Mouse (Mus musculus) cerebellum, adult 2 months (tissue): ENCODE data around the gene Olfr1100. TPM values are rescaled to one million over a fixed set of nuclear protein-coding genes. Genes with fewer than 3 reads are reported as not detected.

Experiments
- DNase-seq, 2 experiments: peaks; one replicate each; pipeline ENCODE4 v3.0.0; 2021
- H3K27ac ChIP-seq: fragments of 200-500 bp; 2 replicates; pipeline ENCODE4 v1.5.1; 2012; ENCODE audit warnings: low read length, control low read depth, inconsistent platforms; ENCODE audit not compliant: insufficient read depth
- H3K27me3 ChIP-seq: fragments of 200-500 bp; 2 replicates; pipeline ENCODE4 v1.6.1; 2012; ENCODE audit warnings: inconsistent platforms, mild to moderate bottlenecking, low read length, moderate library complexity; ENCODE audit not compliant: control insufficient read depth, insufficient read depth
- H3K4me1 ChIP-seq: fragments of 200-500 bp; 2 replicates; pipeline ENCODE4 v1.6.1; 2011; ENCODE audit warnings: low read length; ENCODE audit not compliant: control insufficient read depth, insufficient read depth
- H3K4me3 ChIP-seq: fragments of 200-500 bp; replicated peaks from 2 replicates; pipeline ENCODE3; 2011; ENCODE audit warnings: mild to moderate bottlenecking, low read depth, low read length, control low read depth; ENCODE audit not compliant: insufficient read depth
- CTCF ChIP-seq: fragments of 200-500 bp; IDR thresholded peaks from 2 replicates; pipeline ENCODE4 v1.5.1; 2011; ENCODE audit warnings: low read depth, mild to moderate bottlenecking, control low read depth, low read length, moderate library complexity, borderline replicate concordance; ENCODE audit not compliant: insufficient read depth
- POLR2A ChIP-seq: fragments of 200-500 bp; IDR thresholded peaks from 2 replicates; pipeline ENCODE4 v1.6.1; 2011; ENCODE audit warnings: low read length, control low read depth, borderline replicate concordance; ENCODE audit not compliant: insufficient read depth
- WGBS: fragments of 180-500 bp; shearing (Covaris S2); methylation state at CpG from one replicate; pipeline ENCODE4 v1.1.7; 2018; 5-methylcytosine and 5-hydroxymethylcytosine counted together
- polyA plus RNA-seq: library from polyadenylated mRNA; depleted of rRNA; stranded (reverse); fragments of >200 nt; gene quantifications from 2 replicates; pipeline ENCODE4 v1.2.3, GENCODE M21; 2012; rRNA removed

Gene Olfr1100
- not detected in 2 replicates for polyA plus RNA-seq

- 78% methylated on average over 3 of the region's 3 CpGs for WGBS
Observed at GRCm38 (mm10) chr2:86979854-86980253, at the start of gene Olfr1100. TSS of gene Olfr1100 (minus strand) at chr2:86979954.

GRCm38 (mm10) chr2:87026980-87027379 lies 47.2 kb upstream of the Olfr1100 start, which contains the start of gene Olfr1104:
TSS of gene Olfr1104 (minus strand) at chr2:87027080.
- no peak within 1 kb of the TSS for H3K4me3 ChIP-seq
- DNase-seq, result no peak
- no peaks in the 10 kb centered on the region for H3K27me3 ChIP-seq
- no peak within 1 kb of the TSS for H3K27ac ChIP-seq
- TF ChIP-seq POLR2A, result no peak
- TF ChIP-seq CTCF, result no peak
- WGBS, result 88% methylated on average over 1 of the region's 1 CpGs
- no peaks in the 10 kb centered on the region for H3K4me1 ChIP-seq

More at GRCm38 (mm10) chr2:86979854-86980253, at the start of gene Olfr1100:
- H3K4me3 ChIP-seq, result no peak within 1 kb of the TSS
- no peak for TF ChIP-seq CTCF
- H3K27me3 ChIP-seq, result no peaks in the 10 kb centered on the region
- DNase-seq, result no peak
- H3K4me1 ChIP-seq, result no peaks in the 10 kb centered on the region
- no peak within 1 kb of the TSS for H3K27ac ChIP-seq

- Histone ChIP-seq H3K27ac (no peak within 1 kb of the TSS), H3K27me3 (no peaks in the 10 kb centered on the region)
- TF ChIP-seq CTCF (no peak), POLR2A (no peak)
Observed at GRCm38 (mm10) chr2:86998098-86998497, 18.3 kb upstream of the Olfr1100 start, which contains the start of gene Olfr1102. TSS of gene Olfr1102 (plus strand) at chr2:86998398.

GRCm38 (mm10) chr2:86991121-86991520 lies 11.4 kb upstream of the Olfr1100 start, which contains the start of gene Olfr1101:
TSS of gene Olfr1101 (minus strand) at chr2:86991221.
- WGBS, result 82% methylated on average over 3 of the region's 3 CpGs
- no peak within 1 kb of the TSS for H3K4me3 ChIP-seq
- no peak for DNase-seq
- no peaks in the 10 kb centered on the region for H3K4me1 ChIP-seq
- TF ChIP-seq CTCF, result no peak
- TF ChIP-seq POLR2A, result no peak
- no peak within 1 kb of the TSS for H3K27ac ChIP-seq
- H3K27me3 ChIP-seq, result no peaks in the 10 kb centered on the region

More at GRCm38 (mm10) chr2:86998098-86998497, 18.3 kb upstream of the Olfr1100 start, which contains the start of gene Olfr1102:
- Histone ChIP-seq H3K4me1 (no peaks in the 10 kb centered on the region), H3K4me3 (no peak within 1 kb of the TSS)
- no peak for DNase-seq

- TF ChIP-seq POLR2A, result no peak
- no peak for TF ChIP-seq CTCF
- H3K27me3 ChIP-seq, result no peaks in the 10 kb centered on the region
- 78% methylated on average over 1 of the region's 1 CpGs for WGBS
- H3K27ac ChIP-seq, result no peak within 1 kb of the TSS
- H3K4me3 ChIP-seq, result no peak within 1 kb of the TSS
- no peaks in the 10 kb centered on the region for H3K4me1 ChIP-seq
- DNase-seq, result no peak
Observed at GRCm38 (mm10) chr2:86960593-86960992, 19.2 kb downstream of the Olfr1100 start, which contains the start of gene Olfr1099. TSS of gene Olfr1099 (minus strand) at chr2:86960693.

GRCm38 (mm10) chr2:86926557-86926956 lies 53.2 kb downstream of the Olfr1100 start:
- DNase-seq, result no peak
- no peaks in the 10 kb centered on the region for H3K4me1 ChIP-seq
- H3K4me3 ChIP-seq, result no peak overlapping the region
- H3K27ac ChIP-seq, result no peak overlapping the region
- TF ChIP-seq CTCF (no peak), POLR2A (no peak)
- H3K27me3 ChIP-seq, result no peaks in the 10 kb centered on the region

Other genes starting within 250 kb of the Olfr1100 start
- not detected in 2 replicates for gene Olfr1089, start 246.3 kb downstream of the Olfr1100 start, polyA plus RNA-seq
- gene Olfr1090, start 221.0 kb downstream of the Olfr1100 start, polyA plus RNA-seq, result not detected in 2 replicates
- gene Olfr1093, start 197.5 kb downstream of the Olfr1100 start, polyA plus RNA-seq, result not detected in 2 replicates
- gene Olfr141, start 169.9 kb downstream of the Olfr1100 start, polyA plus RNA-seq, result not detected in 2 replicates
- gene Olfr1094, start 155.3 kb downstream of the Olfr1100 start, polyA plus RNA-seq, result not detected in 2 replicates
- not detected in 2 replicates for gene Olfr1095, start 128.3 kb downstream of the Olfr1100 start, polyA plus RNA-seq
- gene Gm13723, start 105.2 kb downstream of the Olfr1100 start, polyA plus RNA-seq, result not detected in 2 replicates
- not detected in 2 replicates for gene Olfr1097, start 87.7 kb downstream of the Olfr1100 start, polyA plus RNA-seq
- not detected in 2 replicates for gene Olfr1098, start 55.4 kb downstream of the Olfr1100 start, polyA plus RNA-seq
- gene Olfr1099, start 19.3 kb downstream of the Olfr1100 start, polyA plus RNA-seq, result not detected in 2 replicates
- gene Olfr1101, start 11.3 kb upstream of the Olfr1100 start, polyA plus RNA-seq, result not detected in 2 replicates
- not detected in 2 replicates for gene Olfr1102, start 18.4 kb upstream of the Olfr1100 start, polyA plus RNA-seq
- gene Olfr1104, start 47.1 kb upstream of the Olfr1100 start, polyA plus RNA-seq, result not detected in 2 replicates
- not detected in 2 replicates for gene Olfr1105, start 56.6 kb upstream of the Olfr1100 start, polyA plus RNA-seq
- gene Olfr1106, start 72.3 kb upstream of the Olfr1100 start, polyA plus RNA-seq, result not detected in 2 replicates
- gene Olfr1107, start 95.9 kb upstream of the Olfr1100 start, polyA plus RNA-seq, result not detected in 2 replicates
- not detected in 2 replicates for gene Olfr1109, start 116.1 kb upstream of the Olfr1100 start, polyA plus RNA-seq
- not detected in 2 replicates for gene Olfr259, start 134.6 kb upstream of the Olfr1100 start, polyA plus RNA-seq
- gene Olfr1110, start 160.3 kb upstream of the Olfr1100 start, polyA plus RNA-seq, result not detected in 2 replicates
- gene Olfr1111, start 172.7 kb upstream of the Olfr1100 start, polyA plus RNA-seq, result not detected in 2 replicates
- not detected in 2 replicates for gene Olfr1112, start 207.8 kb upstream of the Olfr1100 start, polyA plus RNA-seq
- not detected in 2 replicates for gene Olfr1113, start 229.0 kb upstream of the Olfr1100 start, polyA plus RNA-seq